In the genomic region with DNA sequence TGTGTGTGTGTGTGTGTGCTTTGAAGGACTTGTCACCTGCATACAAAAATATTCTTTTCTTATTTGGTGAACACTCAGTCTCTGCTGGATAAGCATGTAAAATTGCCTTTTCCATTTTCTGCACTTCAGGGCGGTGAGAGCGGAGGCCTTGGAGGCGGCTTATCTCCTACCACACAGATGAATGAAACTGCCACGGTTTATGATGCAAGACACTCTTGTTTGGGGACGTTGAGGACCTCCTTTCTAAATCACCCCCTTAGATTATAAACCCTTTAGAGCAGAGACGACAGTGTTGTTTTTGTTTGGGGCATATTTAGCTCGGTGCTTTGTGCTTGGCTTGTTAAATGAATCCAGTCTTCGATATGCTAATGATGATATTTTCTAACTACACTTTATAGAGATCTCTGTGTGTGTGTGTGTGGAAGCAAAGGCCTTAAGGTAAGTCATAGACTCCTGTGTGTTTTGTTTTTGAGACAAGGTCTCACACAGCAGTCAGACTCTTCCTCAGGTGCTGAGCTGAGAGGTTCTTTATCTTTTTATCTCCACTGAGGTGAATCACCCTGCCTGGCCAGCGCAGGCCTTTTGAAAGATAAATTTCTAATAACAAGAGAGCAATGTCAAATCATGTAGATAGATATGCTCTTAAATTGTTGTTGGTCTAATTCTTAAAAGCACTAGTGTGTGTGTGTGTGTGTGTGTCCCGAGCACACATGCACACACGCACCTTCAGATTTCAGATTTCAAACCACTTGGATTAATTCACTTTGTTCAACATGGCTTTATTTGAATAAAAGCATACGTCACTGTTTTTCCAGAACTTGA, we compare ENCODE assay signal across 17 mouse cellular contexts. TPM values are rescaled to one million over a fixed set of nuclear protein-coding genes. Genes with fewer than 3 reads are reported as not detected.
DNase-seq lines count a peak whose midpoint lies in the region; ATAC-seq and TF ChIP-seq lines count a peak whose summit lies in the region.
"Had no signal": no experiment of that assay in that cellular context is flagged by ENCODE, and none has a peak within 500 bp of the region (broad histone marks: within the 10 kb centered on the region; RNA-seq: fewer than 3 reads in every experiment).

No protein-coding gene starts in this region.

- ATAC-seq in liver, postnatal 0 days: peak; percentile 91
- ATAC-seq in monocyte, adult 5-6 weeks (replicated peaks; ENCODE audit: insufficient number of reproducible peaks, low FRiP score, low TSS enrichment, poor library complexity, severe bottlenecking): no peak
- ATAC-seq: forebrain, embryonic 16.5 days had no signal

- TF ChIP-seq CTCF in MEL (IDR thresholded peaks at IDR 0.05 in 2 of 3, conservative IDR thresholded peaks at IDR 0.05 in 1 of 3; ENCODE audit: control insufficient read depth in 1 of 3, insufficient read depth in 1 of 3, low read depth in 2 of 3, low read length in 3 of 3, poor library complexity in 1 of 3, severe bottlenecking in 1 of 3): no peak
- TF ChIP-seq CTCF in liver, postnatal 0 days (IDR thresholded peaks at IDR 0.05; ENCODE audit: low read depth): no peak

- peak; percentile 91 for DNase-seq in MEL (ENCODE audit: low read depth, low spot score)
- peak; percentile 59 for DNase-seq in c-Kit-negative CD71-positive TER-119-positive erythroid progenitor cells, embryonic 14.5 days (ENCODE audit: low read depth, low spot score)
- peak; percentile 16 for DNase-seq in induced T-regulatory cell, adult 2 months (ENCODE audit: low read depth)
- DNase-seq in liver, postnatal 0 days: no peak
- no peak for DNase-seq in urinary bladder, postnatal 25 days (ENCODE audit: low spot score)
- no peak for DNase-seq in spleen, postnatal 4 days (ENCODE audit: low spot score in 2 of 2)
- DNase-seq: cerebellum, postnatal 10 days; heart, adult 18-20 months; kidney, adult 8-10 months; kidney, postnatal 4 days; retina, postnatal 1 day; thymus, adult 18-20 months had no signal

- H3K4me3 ChIP-seq in MEL (ENCODE audit: control insufficient read depth in 1 of 2, insufficient read depth in 1 of 2, low read depth in 2 of 2, low read length in 2 of 2): peak overlapping the region; percentile 29 to 43
- no peak overlapping the region for H3K4me3 ChIP-seq in liver, postnatal 0 days (ENCODE audit: low read depth, low read length)
- H3K4me3 ChIP-seq: heart, embryonic 15.5 days; limb, embryonic 12.5 days; lung, embryonic 15.5 days had no signal

- no peak for TF ChIP-seq POLR2A in MEL (IDR thresholded peaks at IDR 0.05; ENCODE audit: control insufficient read depth in 1 of 2, insufficient read depth in 1 of 2, low read depth in 1 of 2, low read length in 2 of 2, poor library complexity in 1 of 2)

- H3K4me2 ChIP-seq in liver, postnatal 0 days (ENCODE audit: low read depth, low read length): 0 out of 2 replicates have a peak overlapping the region, but pooled peaks have one; percentile 30
- H3K4me2 ChIP-seq: heart, embryonic 15.5 days; limb, embryonic 12.5 days; lung, embryonic 15.5 days had no signal

- 51% methylated on average over 12 of the region's 12 CpGs for WGBS in liver, postnatal 0 days (ENCODE audit: insufficient replicate concordance)

- H3K9ac ChIP-seq in MEL (ENCODE audit: control insufficient read depth, low read depth, low read length, poor library complexity, severe bottlenecking): peak overlapping the region; percentile 53
- H3K9ac ChIP-seq in liver, postnatal 0 days (replicated peaks): no peak overlapping the region
- H3K9ac ChIP-seq: heart, embryonic 15.5 days; limb, embryonic 12.5 days; lung, embryonic 15.5 days had no signal

- H3K36me3 ChIP-seq in MEL (ENCODE audit: control insufficient read depth in 1 of 2, insufficient read depth in 2 of 2, low read length in 2 of 2): peaks cover 0 to 56% of the 10 kb centered on the region in 2 experiments; a peak in 2 of 4 replicates
- H3K36me3 ChIP-seq in liver, postnatal 0 days (replicated peaks; ENCODE audit: insufficient read depth, low read length): no peaks in the 10 kb centered on the region
- H3K36me3 ChIP-seq: heart, embryonic 15.5 days; limb, embryonic 12.5 days; lung, embryonic 15.5 days had no signal

- peaks cover 34 to 48% of the 10 kb centered on the region in 2 experiments for H3K4me1 ChIP-seq in MEL (ENCODE audit: control insufficient read depth in 1 of 2, insufficient read depth in 2 of 2, low read length in 2 of 2)
- H3K4me1 ChIP-seq in liver, postnatal 0 days (ENCODE audit: insufficient read depth): peaks cover 3% of the 10 kb centered on the region
- H3K4me1 ChIP-seq: heart, embryonic 15.5 days; limb, embryonic 12.5 days; lung, embryonic 15.5 days had no signal

- TF ChIP-seq EP300 in MEL (IDR thresholded peaks at IDR 0.05; ENCODE audit: low read depth in 1 of 2, low read length in 2 of 2): peak; percentile 56 to 93
- TF ChIP-seq EP300 in liver, postnatal 0 days (IDR thresholded peaks at IDR 0.05; ENCODE audit: low read depth): peak; percentile 77

- no peaks in the 10 kb centered on the region for H3K27me3 ChIP-seq in MEL (ENCODE audit: control insufficient read depth in 1 of 2, insufficient read depth in 2 of 2, low read length in 2 of 2)
- no peaks in the 10 kb centered on the region for H3K27me3 ChIP-seq in liver, postnatal 0 days (ENCODE audit: insufficient read depth, low read length)
- H3K27me3 ChIP-seq: heart, embryonic 15.5 days; limb, embryonic 12.5 days; lung, embryonic 15.5 days had no signal

- H3K27ac ChIP-seq in MEL (ENCODE audit: control insufficient read depth, low read depth, low read length): peak overlapping the region; percentile 92
- peak overlapping the region; percentile 42 for H3K27ac ChIP-seq in liver, postnatal 0 days (ENCODE audit: low read depth)
- H3K27ac ChIP-seq: heart, embryonic 15.5 days; limb, embryonic 12.5 days; lung, embryonic 15.5 days had no signal

- no peaks in the 10 kb centered on the region for H3K79me2 ChIP-seq in MEL (ENCODE audit: control insufficient read depth, insufficient read depth, low read length, poor library complexity)

- H3K9me3 ChIP-seq in MEL (replicated peaks; ENCODE audit: insufficient read depth, low read length): no peaks in the 10 kb centered on the region
- H3K9me3 ChIP-seq in liver, postnatal 0 days (ENCODE audit: low read length): no peaks in the 10 kb centered on the region
- H3K9me3 ChIP-seq: heart, embryonic 15.5 days; limb, embryonic 12.5 days; lung, embryonic 15.5 days had no signal

- TF ChIP-seq RAD21 in MEL (IDR thresholded peaks at IDR 0.05; ENCODE audit: low read depth, low read length): no peak

TF ChIP-seq in MEL, 35 proteins besides CTCF, POLR2A, EP300 and RAD21 (continues in another document):
- no peak; the same call in none of the 2 replicates for TF ChIP-seq NELFE (IDR thresholded peaks at IDR 0.05; ENCODE audit: low read depth, low read length)
- peak; percentile 89 for TF ChIP-seq TCF12 (IDR thresholded peaks at IDR 0.05; ENCODE audit: low read depth, low read length)
- peak; percentile 61 for TF ChIP-seq RCOR1 (IDR thresholded peaks at IDR 0.05; ENCODE audit: low read depth, low read length)
- peak; percentile 44 for TF ChIP-seq TBP (IDR thresholded peaks at IDR 0.05; ENCODE audit: low read depth, low read length)
- no peak for TF ChIP-seq GABPA (IDR thresholded peaks at IDR 0.05; ENCODE audit: low read depth, low read length)
- peak; percentile 41; the same call in 1 of the 2 replicates for TF ChIP-seq ZMIZ1 (IDR thresholded peaks at IDR 0.05; ENCODE audit: low read depth, low read length)
- TF ChIP-seq GATA1 (IDR thresholded peaks at IDR 0.05; ENCODE audit: low read depth, low read length): peak; percentile 86
- TF ChIP-seq CHD2 (IDR thresholded peaks at IDR 0.05; ENCODE audit: low read length): no peak; the same call in 1 of the 2 replicates
- TF ChIP-seq ELF1 (IDR thresholded peaks at IDR 0.05; ENCODE audit: low read depth, low read length): no peak
- no peak; the same call in 1 of the 2 replicates for TF ChIP-seq HCFC1 (IDR thresholded peaks at IDR 0.05; ENCODE audit: low read depth, low read length)
- TF ChIP-seq MAX (IDR thresholded peaks at IDR 0.05; ENCODE audit: low read length): peak; percentile 37
- TF ChIP-seq BHLHE40 (IDR thresholded peaks at IDR 0.05; ENCODE audit: borderline replicate concordance, low read depth, low read length): no peak; the same call in 1 of the 2 replicates
- 0 out of 2 replicates have a peak, but pooled peaks have one; percentile 28 for TF ChIP-seq MEF2A (IDR thresholded peaks at IDR 0.05; ENCODE audit: extremely low read depth, insufficient replicate concordance, low read depth, low read length, poor library complexity, severe bottlenecking)
- peak; percentile 30 for TF ChIP-seq MXI1 (IDR thresholded peaks at IDR 0.05; ENCODE audit: low read depth, low read length)
- TF ChIP-seq ZNF384 (IDR thresholded peaks at IDR 0.05; ENCODE audit: low read depth, low read length): no peak
- TF ChIP-seq MYC (IDR thresholded peaks at IDR 0.05; ENCODE audit: low read depth, low read length): peak; percentile 53; the same call in 1 of the 2 replicates
- TF ChIP-seq MAZ (IDR thresholded peaks at IDR 0.05; ENCODE audit: low read depth, low read length): no peak
- no peak for TF ChIP-seq UBTF (IDR thresholded peaks at IDR 0.05; ENCODE audit: borderline replicate concordance, insufficient read depth, low read depth, low read length)
- TF ChIP-seq ETS1 (IDR thresholded peaks at IDR 0.05; ENCODE audit: low read depth, low read length): peak; percentile 86
- no peak for TF ChIP-seq SMC3 (IDR thresholded peaks at IDR 0.05; ENCODE audit: low read depth, low read length)
- no peak for TF ChIP-seq NRF1 (IDR thresholded peaks at IDR 0.05; ENCODE audit: insufficient read depth, low read depth, low read length, poor library complexity, severe bottlenecking)
- TF ChIP-seq JUND (IDR thresholded peaks at IDR 0.05; ENCODE audit: low read depth, low read length): 0 out of 2 replicates have a peak, but pooled peaks have one; percentile 55
- no peak for TF ChIP-seq POLR2AphosphoS5 (IDR thresholded peaks at IDR 0.05; ENCODE audit: borderline replicate concordance, low read depth, low read length)
- no peak for TF ChIP-seq USF1 (IDR thresholded peaks at IDR 0.05; ENCODE audit: low read depth, low read length)
- TF ChIP-seq POLR2AphosphoS2 (IDR thresholded peaks at IDR 0.05; ENCODE audit: low read length): no peak
- TF ChIP-seq MAFK (IDR thresholded peaks at IDR 0.05; ENCODE audit: borderline replicate concordance, low read depth, low read length): no peak
- TF ChIP-seq TAL1 (IDR thresholded peaks at IDR 0.05; ENCODE audit: low read length): peak; percentile 71
- TF ChIP-seq SIN3A (IDR thresholded peaks at IDR 0.05; ENCODE audit: low read length): peak; percentile 83

RNA-seq across cellular contexts. Expression of gene Ube2e3, which starts 8.4 kb away (rescaled TPM):
- total RNA-seq in MEL (2012; rRNA removed): 41.9 and 49.4 TPM in 2 replicates
- polyA plus RNA-seq in MEL (2012; ENCODE audit: insufficient read depth in 1 of 2, insufficient read length in 2 of 2, low read depth in 1 of 2, low replicate concordance in 2 of 2, missing spikeins in 1 of 2): 100 to 1,000 TPM in 1 of 2 experiments, 10 to 100 TPM in 1; 99.4 to 160 TPM
- 46.8 and 49.6 TPM in 2 replicates for polyA plus RNA-seq in liver, postnatal 0 days (2015; fragmentation: Nextera tagmentation; extraction: Ambion mirVana)
- 30.8 to 47.5 TPM (median 45.4 TPM) in 3 replicates for total RNA-seq in monocyte, adult 5-6 weeks (2017)

Comparison
In these comparisons a context has a peak if more than half of its experiments do, and no peak if none do; other contexts are left out.
1. DNase-seq: peak in MEL (single experiment), c-Kit-negative CD71-positive TER-119-positive erythroid progenitor cells, embryonic 14.5 days (single experiment) and induced T-regulatory cell, adult 2 months (single experiment); none in liver, postnatal 0 days (single experiment), urinary bladder, postnatal 25 days (single experiment) and spleen, postnatal 4 days (0 of 2).